Mouse (Mus musculus) lung, postnatal 0 days (tissue): ENCODE results near the gene Cabp7.

Source experiments
- CTCF ChIP-seq: IDR thresholded peaks from 2 replicates; pipeline ENCODE4 v1.5.1; 2016; ENCODE audit warnings: antibody characterized with exemption, mild to moderate bottlenecking
- EP300 ChIP-seq: IDR thresholded peaks from 2 replicates; pipeline ENCODE4 v1.6.1; 2016; ENCODE audit warnings: antibody characterized with exemption, mild to moderate bottlenecking, control low read depth

DNA sequence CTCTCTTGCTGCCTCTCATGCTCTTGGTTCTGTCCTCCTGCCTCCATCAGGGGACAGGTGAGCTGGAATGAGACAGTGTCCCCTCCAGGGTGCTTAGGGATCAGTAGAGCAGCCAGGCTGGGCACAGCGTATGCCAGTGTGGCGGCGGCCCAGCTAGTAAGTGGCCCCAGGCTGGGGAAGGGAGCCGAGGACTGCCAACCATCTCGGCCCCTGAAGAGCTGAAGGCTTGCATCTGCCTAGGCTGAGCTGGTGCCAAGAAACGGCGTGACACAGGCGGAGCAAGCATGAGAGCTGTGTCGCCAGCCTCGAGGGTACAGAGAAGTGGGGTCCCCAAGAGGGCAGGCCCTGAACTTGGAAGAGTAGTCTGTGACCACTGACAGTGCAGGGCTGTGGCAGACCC is 8.9 kb downstream of the Cabp7 start:
- no peak for TF ChIP-seq CTCF
- no peak for TF ChIP-seq EP300
